Mouse (Mus musculus) embryonic facial prominence, embryonic 14.5 days (tissue): ENCODE data around the gene Mbnl2. TPM values are rescaled to one million over a fixed set of nuclear protein-coding genes. Genes with fewer than 3 reads are reported as not detected.

Experiments used
- ATAC-seq: fragments of 200-750 bp; cut with Nextera tagmentation; 2 replicates; pipeline ENCODE4 v1.8.0; 2017; ENCODE audit warnings: low read depth, moderate number of reproducible peaks, moderate TSS enrichment
- DNase-seq: peaks from one replicate; pipeline ENCODE4 v3.0.0-alpha.2; 2015; ENCODE audit warnings: low spot score
- H3K27ac ChIP-seq: fragments of 300-500 bp; sonication (generic); replicated peaks from 2 replicates; pipeline ENCODE4 v1.5.1; 2014; ENCODE audit warnings: low read depth, mild to moderate bottlenecking, low read length, moderate library complexity
- H3K27me3 ChIP-seq: fragments of 300-500 bp; sonication (generic); replicated peaks from 2 replicates; pipeline ENCODE4 v1.6.1; 2014; ENCODE audit warnings: low read length; ENCODE audit not compliant: control insufficient read depth, insufficient read depth
- H3K36me3 ChIP-seq: fragments of 300-500 bp; sonication (generic); 2 replicates; pipeline ENCODE4 v1.6.1; 2014; ENCODE audit warnings: low read length, mixed read lengths; ENCODE audit not compliant: control insufficient read depth, insufficient read depth
- H3K4me1 ChIP-seq: fragments of 300-500 bp; sonication (generic); 2 replicates; pipeline ENCODE4 v1.6.1; 2014; ENCODE audit warnings: antibody characterized with exemption, low read length; ENCODE audit not compliant: control insufficient read depth, insufficient read depth
- H3K4me2 ChIP-seq: fragments of 300-500 bp; sonication (generic); 2 replicates; pipeline ENCODE4 v1.6.1; 2014; ENCODE audit warnings: low read depth, mild to moderate bottlenecking, low read length, moderate library complexity, mixed read lengths
- H3K4me3 ChIP-seq: fragments of 300-500 bp; sonication (generic); 2 replicates; pipeline ENCODE4 v1.5.1; 2014; ENCODE audit warnings: low read depth, mild to moderate bottlenecking, low read length
- H3K9ac ChIP-seq: fragments of 300-500 bp; sonication (generic); 2 replicates; pipeline ENCODE4 v1.6.1; 2014; ENCODE audit warnings: low read depth, mild to moderate bottlenecking, low read length, moderate library complexity, mixed read lengths
- H3K9me3 ChIP-seq: fragments of 300-500 bp; sonication (generic); 2 replicates; pipeline ENCODE4 v1.6.1; 2016; ENCODE audit warnings: low read length; ENCODE audit not compliant: control insufficient read depth
- WGBS: fragments of 180-500 bp; shearing (Covaris S2); extraction: QIAGEN DNeasy Blood & Tissue Kit; methylation state at CpG from one replicate; pipeline ENCODE4 v1.1.7; 2014; 5-methylcytosine and 5-hydroxymethylcytosine counted together
- polyA plus RNA-seq: library from polyadenylated mRNA; unstranded; fragments of >200 nt; fragmentation: Nextera tagmentation; extraction: Ambion mirVana; gene quantifications from 2 replicates; pipeline ENCODE4 v1.2.1, GENCODE M21; 2014

Mbnl2 gene
- polyA plus RNA-seq, 1 experiment from 2014 or later, result 162 TPM

GRCm38 (mm10) chr14:120289528-120289927, 14.1 kb downstream of the Mbnl2 start:
- no peaks in the 10 kb centered on the region for H3K27me3 ChIP-seq
- H3K4me2 ChIP-seq, result no peak overlapping the region; the same call in 1 of the 2 replicates
- H3K9me3 ChIP-seq, result no peaks in the 10 kb centered on the region
- ATAC-seq (no peak), DNase-seq (no peak)
- peaks cover 31% of the 10 kb centered on the region for H3K36me3 ChIP-seq
- peaks cover 59% of the 10 kb centered on the region for H3K4me1 ChIP-seq
- peak overlapping the region; percentile 83 for H3K27ac ChIP-seq
- H3K9ac ChIP-seq, result 0 out of 2 replicates have a peak overlapping the region, but pooled peaks have one; percentile 21
- WGBS, result 53% methylated on average over 7 of the region's 7 CpGs
- H3K4me3 ChIP-seq, result no peak overlapping the region

DNA sequence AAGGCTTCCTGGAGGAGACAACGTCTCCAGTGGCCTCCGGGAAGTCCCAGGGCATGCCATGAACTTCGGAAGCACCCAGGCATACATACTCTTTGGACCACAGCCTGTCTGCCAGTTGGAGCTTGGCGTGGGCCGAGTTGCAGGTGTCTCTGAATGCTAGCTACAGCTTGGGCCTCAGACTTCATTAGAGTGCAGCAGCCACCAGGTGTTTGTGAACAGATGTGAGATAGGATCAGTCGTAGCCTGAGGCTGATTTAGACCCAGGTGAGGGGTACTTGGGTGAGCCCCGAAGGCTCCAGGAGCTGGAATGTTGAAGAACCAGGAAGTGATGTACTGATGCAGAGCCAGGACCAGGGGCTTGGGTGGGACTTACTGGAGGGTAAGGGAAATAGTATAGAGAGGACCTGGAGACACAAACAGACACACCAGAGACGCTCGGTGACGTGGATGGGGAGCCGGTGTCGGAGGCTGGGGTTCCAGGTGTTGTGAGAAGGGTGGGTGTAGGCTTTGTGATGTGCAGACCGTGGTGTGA, 15.8 kb downstream of the Mbnl2 start:
- no peak overlapping the region for H3K9ac ChIP-seq
- H3K27me3 ChIP-seq, result no peaks in the 10 kb centered on the region
- no peak overlapping the region for H3K4me3 ChIP-seq
- H3K9me3 ChIP-seq, result no peaks in the 10 kb centered on the region
- H3K4me2 ChIP-seq, result no peak overlapping the region
- no peak for ATAC-seq
- peak overlapping the region; percentile 41; the same call in 1 of the 2 replicates for H3K27ac ChIP-seq
- DNase-seq, result no peak
- peaks cover 69% of the 10 kb centered on the region for H3K4me1 ChIP-seq
- WGBS, result 80% methylated on average over 13 of the region's 13 CpGs
- peaks cover 26% of the 10 kb centered on the region for H3K36me3 ChIP-seq

GRCm38 (mm10) chr14:120292133-120292532, 16.7 kb downstream of the Mbnl2 start:
- no peaks in the 10 kb centered on the region for H3K27me3 ChIP-seq
- peak overlapping the region; percentile 65 for H3K27ac ChIP-seq
- WGBS, result 48% methylated on average over 5 of the region's 5 CpGs
- no peak overlapping the region for H3K4me3 ChIP-seq
- DNase-seq (no peak), ATAC-seq (no peak)
- H3K4me2 ChIP-seq, result no peak overlapping the region
- H3K9me3 ChIP-seq, result no peaks in the 10 kb centered on the region
- no peak overlapping the region for H3K9ac ChIP-seq
- peaks cover 69% of the 10 kb centered on the region for H3K4me1 ChIP-seq
- peaks cover 22% of the 10 kb centered on the region for H3K36me3 ChIP-seq

- WGBS, result 74% methylated on average over 6 of the region's 6 CpGs
- Histone ChIP-seq H3K9ac (no peak overlapping the region), H3K4me2 (no peak overlapping the region), H3K4me3 (no peak overlapping the region), H3K27me3 (no peaks in the 10 kb centered on the region), H3K9me3 (no peaks in the 10 kb centered on the region), H3K36me3 (peaks cover 19% of the 10 kb centered on the region), H3K27ac (peak overlapping the region; percentile 65; the same call in 1 of the 2 replicates), H3K4me1 (peaks cover 69% of the 10 kb centered on the region)
- DNase-seq (no peak), ATAC-seq (no peak)
These were observed 17.2 kb downstream of the Mbnl2 start for GRCm38 (mm10) chr14:120292617-120293195.

GRCm38 (mm10) chr14:120294480-120294879, 19.0 kb downstream of the Mbnl2 start:
- DNase-seq (no peak), ATAC-seq (no peak)
- Histone ChIP-seq H3K9me3 (no peaks in the 10 kb centered on the region), H3K9ac (no peak overlapping the region), H3K4me2 (no peak overlapping the region), H3K4me3 (no peak overlapping the region), H3K27ac (peak overlapping the region; percentile 35), H3K27me3 (no peaks in the 10 kb centered on the region), H3K36me3 (peaks cover 16% of the 10 kb centered on the region), H3K4me1 (peaks cover 70% of the 10 kb centered on the region)
- WGBS, result 67% methylated on average over 6 of the region's 6 CpGs

DNA sequence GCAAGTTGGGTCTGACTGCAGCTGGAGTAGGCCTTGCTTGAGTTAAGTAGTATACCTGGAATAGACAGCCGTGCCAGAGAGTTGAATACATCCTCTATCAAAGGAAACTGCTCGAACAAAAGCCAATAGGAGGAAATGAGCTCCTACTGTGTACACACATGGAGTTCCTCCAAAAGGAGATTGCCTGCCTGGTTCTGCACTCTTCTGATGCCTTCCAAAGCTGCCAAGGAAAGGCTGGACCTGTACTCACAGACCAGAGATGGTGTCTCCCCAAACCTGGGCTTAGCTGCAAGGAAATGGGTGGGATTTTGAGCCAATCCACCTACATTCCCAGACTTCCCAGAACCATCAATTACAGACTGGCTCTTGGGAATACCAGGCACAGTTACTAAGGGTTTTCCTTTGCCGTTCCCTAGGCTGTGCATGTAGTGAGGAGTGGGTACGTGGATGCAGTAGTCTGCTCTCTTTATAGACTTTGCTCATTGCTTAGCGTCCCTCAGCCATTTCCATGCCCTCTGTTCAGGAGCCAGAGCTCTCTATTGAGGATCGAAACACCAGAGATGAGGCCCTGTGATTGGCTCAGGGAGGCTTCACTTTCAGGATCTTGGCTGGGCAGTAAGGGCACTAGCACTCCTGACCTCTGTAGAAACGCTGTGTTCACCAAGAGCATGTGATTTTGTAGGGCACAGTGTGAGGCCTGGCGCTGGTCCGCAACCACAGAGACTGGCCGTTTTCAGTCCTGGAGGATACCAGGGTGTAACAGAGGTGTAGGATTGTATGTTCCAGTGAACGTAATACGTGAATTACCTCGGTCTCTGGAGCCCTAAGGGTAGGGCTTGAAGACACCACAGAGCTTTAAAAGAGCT, 20.1 kb downstream of the Mbnl2 start:
- no peak for DNase-seq
- 67% methylated on average over 13 of the region's 13 CpGs for WGBS
- H3K36me3 ChIP-seq, result peaks cover 9% of the 10 kb centered on the region; the same call in 1 of the 2 replicates
- no peaks in the 10 kb centered on the region for H3K27me3 ChIP-seq
- H3K4me2 ChIP-seq, result peak overlapping the region; percentile 48; the same call in 1 of the 2 replicates
- H3K4me3 ChIP-seq, result no peak overlapping the region
- H3K9me3 ChIP-seq, result no peaks in the 10 kb centered on the region
- ATAC-seq, result peak; percentile 13; the same call in 1 of the 2 replicates
- H3K27ac ChIP-seq, result peak overlapping the region; percentile 93
- H3K4me1 ChIP-seq, result peaks cover 71% of the 10 kb centered on the region
- H3K9ac ChIP-seq, result peak overlapping the region; percentile 9; the same call in 1 of the 2 replicates

- no peak overlapping the region for H3K4me3 ChIP-seq
These were observed 20.9 kb downstream of the Mbnl2 start for GRCm38 (mm10) chr14:120296231-120297006.

DNA sequence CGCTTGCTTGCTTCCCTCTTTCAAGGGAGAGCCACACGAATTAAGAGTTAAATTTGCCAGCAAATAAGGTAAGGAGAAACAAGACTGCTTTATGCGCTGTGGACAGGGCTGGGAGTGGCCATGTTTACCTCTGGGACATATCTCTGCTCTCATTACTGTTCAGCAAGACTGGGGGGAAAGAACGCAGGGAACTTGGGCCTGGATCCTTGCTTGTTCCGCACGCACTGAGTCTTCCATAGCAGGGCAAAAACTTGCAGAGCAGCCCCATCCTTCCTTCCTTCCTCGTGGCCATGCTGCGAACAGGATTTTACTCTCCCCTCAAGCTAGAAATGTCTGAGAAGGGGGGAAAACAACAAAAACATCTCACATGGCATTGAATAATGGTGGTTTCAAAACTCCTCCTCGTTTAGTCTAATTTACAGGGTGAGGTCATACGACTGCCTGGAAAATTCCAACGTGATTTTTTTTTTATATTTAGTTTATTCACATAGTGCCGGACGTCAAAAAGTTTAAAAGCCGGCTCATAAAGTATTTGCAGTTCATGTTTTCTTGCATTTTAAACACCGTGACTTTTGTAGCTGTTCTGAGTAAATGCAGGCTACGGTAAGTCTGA, 21.8 kb downstream of the Mbnl2 start:
- whole genome bisulfite sequencing, result 13% methylated on average over 16 of the region's 16 CpGs
- DNase-seq (peak; percentile 81), ATAC-seq (peak; percentile 65)
- peak overlapping the region; percentile 93 for H3K27ac ChIP-seq
- no peaks in the 10 kb centered on the region for H3K9me3 ChIP-seq
- H3K27me3 ChIP-seq, result no peaks in the 10 kb centered on the region
- H3K9ac ChIP-seq, result peak overlapping the region; percentile 56
- peak overlapping the region; percentile 48 for H3K4me2 ChIP-seq
- H3K4me3 ChIP-seq, result peak overlapping the region; percentile 10
- H3K4me1 ChIP-seq, result peaks cover 62% of the 10 kb centered on the region
- no peaks in the 10 kb centered on the region for H3K36me3 ChIP-seq

More at GRCm38 (mm10) chr14:120296231-120297006, 20.9 kb downstream of the Mbnl2 start:
- Histone ChIP-seq H3K4me2 (peak overlapping the region; percentile 48), H3K9ac (peak overlapping the region; percentile 56), H3K9me3 (no peaks in the 10 kb centered on the region), H3K4me1 (peaks cover 69% of the 10 kb centered on the region), H3K27me3 (no peaks in the 10 kb centered on the region), H3K27ac (peak overlapping the region; percentile 93), H3K36me3 (peaks cover 1% of the 10 kb centered on the region; the same call in 1 of the 2 replicates)
- ATAC-seq (peak; percentile 66), DNase-seq (peak; percentile 84)
- 38% methylated on average over 17 of the region's 17 CpGs for WGBS
